Mouse (Mus musculus) thymus, postnatal 14 days (tissue): Measurements from ENCODE around the gene Tmem183a.

ENCODE experiments used
- DNase-seq: peaks from one replicate; pipeline ENCODE4 v3.0.0; 2021

Tmem183a gene

GRCm38 (mm10) chr1:134318261-134318660 is 43.5 kb downstream of the Tmem183a start:
- DNase-seq = no peak

GRCm38 (mm10) chr1:134316361-134316760 is 45.4 kb downstream of the Tmem183a start:
- DNase-seq = no peak

DNA sequence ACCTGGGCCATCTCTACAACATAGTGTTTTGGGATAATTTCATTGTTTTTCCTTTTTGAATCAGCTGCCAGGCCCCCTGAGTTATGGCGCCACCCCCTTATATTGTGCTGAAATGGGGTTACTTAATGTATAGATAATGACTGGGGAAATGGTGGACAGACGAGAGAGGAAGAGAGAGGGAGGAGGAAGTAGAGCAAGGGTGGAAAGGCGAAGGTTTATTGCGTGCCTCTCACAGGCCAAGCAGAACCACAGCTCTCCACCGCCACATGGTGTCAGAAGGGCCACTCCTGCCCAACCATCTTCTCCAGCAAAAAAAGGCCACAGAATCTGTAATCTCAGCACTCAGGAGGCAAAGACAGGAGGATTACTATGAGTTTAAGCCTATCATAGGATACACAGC is 46.6 kb downstream of the Tmem183a start:
- DNase-seq = no peak

GRCm38 (mm10) chr1:134311760-134312159 is 50.0 kb downstream of the Tmem183a start:
- no peak for DNase-seq

GRCm38 (mm10) chr1:134310729-134311128 is 51.0 kb downstream of the Tmem183a start:
- DNase-seq = no peak

DNA sequence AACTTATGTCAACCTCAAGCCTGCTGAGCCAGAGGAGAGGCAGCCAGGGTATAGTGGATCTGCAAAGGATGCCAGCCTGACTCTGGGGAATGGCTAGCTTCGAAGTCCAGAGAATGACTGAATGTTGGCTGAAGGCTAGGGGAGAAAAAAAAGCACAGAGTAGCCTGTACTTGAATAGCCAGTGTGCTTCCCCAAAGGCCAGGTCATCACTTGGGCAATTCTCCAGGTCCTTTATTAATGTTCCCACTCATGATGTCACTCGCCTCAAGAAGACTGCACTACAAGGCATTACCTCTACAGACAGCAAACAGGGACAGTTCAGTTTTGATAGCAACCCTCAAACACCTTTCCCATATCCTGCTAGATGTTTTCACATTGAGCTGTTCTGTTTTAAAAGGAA is 51.5 kb downstream of the Tmem183a start:
- no peak for DNase-seq

DNA sequence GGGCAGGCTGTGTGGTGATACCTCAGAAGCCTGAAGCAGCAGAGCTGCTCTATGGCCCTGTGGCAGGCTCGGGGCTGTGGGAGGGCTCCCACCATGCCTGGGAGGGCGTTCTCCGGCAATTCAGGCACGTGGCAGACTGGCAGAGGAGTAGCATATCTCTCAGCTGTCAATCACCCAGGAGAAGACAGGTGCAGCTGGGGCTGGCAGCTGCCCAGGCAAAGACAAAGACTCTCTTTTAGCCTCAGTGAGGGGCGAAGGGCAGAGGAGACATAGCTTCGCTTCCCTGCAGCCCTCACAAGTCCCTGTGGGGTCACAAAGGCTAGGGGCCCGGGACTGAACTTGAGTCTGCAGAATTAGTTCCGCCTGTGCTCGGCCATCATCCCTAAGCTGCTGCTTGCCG is 54.4 kb downstream of the Tmem183a start:
- DNase-seq = peak; percentile 29

DNA sequence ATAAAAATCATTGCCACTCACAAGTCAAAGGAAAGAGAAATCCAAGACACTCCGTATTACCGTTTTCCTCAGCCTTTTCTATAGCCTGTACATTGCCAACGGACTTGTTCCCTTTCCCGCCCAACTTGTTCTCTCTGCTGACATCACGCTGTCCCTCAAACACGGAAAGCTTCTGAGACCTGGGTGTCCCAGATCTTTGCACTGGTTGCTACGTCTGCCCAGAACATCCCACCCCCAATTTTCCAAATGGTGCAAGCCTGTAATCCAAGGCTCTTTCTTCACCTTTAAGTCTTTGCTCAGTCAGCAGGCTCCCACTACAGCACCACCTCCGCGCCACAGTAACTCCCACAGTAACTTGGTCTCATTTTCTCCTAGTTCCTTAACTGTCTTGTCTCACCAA is 56.8 kb downstream of the Tmem183a start:
- DNase-seq = no peak

DNA sequence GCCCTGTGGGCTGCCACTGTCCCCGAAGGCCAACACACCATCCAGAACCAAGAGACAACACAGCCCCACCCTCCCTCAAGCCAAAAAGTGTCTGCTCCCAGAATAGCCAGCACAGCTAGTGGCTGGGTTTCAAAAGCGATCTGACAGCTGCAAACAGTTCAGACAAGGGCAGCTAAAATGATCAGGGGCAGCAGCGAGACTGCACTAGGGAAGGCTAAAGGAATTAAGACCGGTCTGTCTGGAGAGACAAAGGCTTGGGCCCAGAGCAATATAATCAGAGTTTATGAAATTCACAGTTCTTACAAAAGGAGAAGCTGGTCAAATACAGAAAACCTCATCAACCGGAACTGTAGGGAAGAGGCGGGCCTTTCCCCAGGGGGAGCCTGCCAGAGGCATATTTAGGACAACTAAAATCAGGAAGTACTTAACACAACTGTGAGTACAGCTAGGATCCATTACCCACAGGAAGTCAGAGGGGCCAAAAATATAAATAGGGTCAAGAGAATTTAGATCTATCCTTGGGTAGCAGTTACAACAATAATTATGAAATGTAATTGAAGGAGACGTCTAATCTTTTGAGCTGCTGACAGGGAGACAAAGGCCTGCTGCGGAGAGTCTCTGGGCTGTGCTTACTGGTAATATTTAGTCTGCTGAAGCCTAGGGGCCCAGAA is 59.1 kb downstream of the Tmem183a start:
- DNase-seq = no peak

DNA sequence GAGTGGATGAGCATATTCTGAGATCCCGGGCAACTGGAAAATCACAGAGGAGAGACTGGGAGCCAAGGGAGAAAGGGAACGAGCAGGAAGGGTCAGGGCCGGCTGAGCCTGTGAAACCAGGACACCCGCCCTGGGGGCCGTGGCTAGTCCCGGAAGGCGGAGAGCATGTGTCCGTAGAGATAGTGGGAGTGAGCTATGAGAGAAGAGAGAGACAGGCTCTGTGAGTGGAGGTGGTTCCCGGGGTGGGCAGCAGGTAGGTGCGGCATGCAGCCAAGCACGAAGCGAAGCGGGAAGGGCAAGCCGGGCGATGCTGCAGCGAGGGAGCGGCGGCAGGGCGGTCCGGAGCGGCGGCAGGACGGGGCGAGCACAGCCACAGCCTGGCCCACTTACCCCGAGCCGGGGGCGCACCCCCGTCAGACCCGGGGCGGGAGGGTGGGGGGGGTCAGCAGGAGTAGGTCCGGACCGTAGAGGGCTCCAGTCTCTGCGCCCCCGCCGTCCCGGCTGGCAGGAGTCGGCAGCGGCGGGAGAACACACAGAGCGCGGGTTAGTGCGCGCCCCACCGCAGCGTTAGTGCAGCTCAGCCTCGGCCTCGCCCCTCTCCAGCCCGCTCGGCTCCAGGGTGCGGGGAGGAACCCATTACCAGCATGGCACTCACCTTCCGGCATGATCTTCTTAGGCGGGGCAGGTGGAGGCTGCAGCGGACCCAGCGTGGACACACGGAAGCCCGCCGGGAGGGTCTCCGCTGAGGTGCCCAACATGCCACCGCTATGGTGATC is 63.0 kb downstream of the Tmem183a start:
- peak; percentile 8 for DNase-seq

DNA sequence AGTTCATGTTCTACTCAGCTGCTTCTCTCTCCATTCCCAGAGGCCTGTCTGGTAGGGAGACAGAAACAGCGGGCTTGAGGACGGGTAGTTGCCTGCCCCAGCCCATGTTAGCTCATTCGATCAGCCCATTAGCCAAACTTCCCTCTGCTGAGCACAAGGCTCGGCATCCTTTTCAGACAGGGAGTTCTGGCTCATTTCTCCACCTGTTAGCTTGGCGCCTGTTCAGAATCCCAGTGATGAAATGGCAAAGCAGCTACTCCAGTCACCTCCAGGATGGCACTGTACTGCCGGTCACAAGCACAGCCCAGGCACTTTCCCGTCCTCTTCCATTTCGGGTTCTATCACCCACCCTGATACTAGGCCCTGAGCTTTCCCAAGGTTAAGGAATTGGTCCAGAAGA is 64.5 kb downstream of the Tmem183a start:
- no peak for DNase-seq
